Mouse (Mus musculus): ENCODE measurements at regions not wholly inside any gene's neighbourhood (a gene's known extent, or its start where the extent isn't known, plus 50 kb on each side); places are given as distances from the start of the nearest gene placed in this dataset.

DNA sequence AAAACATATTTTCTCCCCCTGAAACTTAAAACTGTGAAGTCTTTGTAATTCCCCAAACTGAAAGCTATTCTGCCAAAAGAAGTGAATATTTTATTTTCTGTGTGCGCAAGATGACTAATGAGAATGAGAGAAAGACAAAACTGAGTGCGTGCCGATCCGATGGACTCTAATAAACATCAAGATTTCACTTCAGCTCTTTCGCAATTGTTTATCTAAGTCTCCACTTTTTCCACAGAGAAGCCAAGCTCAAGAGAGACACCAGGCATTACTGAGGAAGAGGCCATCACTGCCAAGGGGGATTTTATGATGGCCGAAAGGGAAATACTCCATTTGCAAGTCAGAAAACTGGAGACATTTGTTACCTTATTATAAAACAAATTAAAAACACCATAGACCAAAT lies 55.0 kb upstream of the Uqcrfs1 start:
- no peak for DNase-seq

- DNase-seq: no peak
Observed at GRCm38 (mm10) chr13:30600625-30601407, 55.7 kb upstream of the Uqcrfs1 start.

DNA sequence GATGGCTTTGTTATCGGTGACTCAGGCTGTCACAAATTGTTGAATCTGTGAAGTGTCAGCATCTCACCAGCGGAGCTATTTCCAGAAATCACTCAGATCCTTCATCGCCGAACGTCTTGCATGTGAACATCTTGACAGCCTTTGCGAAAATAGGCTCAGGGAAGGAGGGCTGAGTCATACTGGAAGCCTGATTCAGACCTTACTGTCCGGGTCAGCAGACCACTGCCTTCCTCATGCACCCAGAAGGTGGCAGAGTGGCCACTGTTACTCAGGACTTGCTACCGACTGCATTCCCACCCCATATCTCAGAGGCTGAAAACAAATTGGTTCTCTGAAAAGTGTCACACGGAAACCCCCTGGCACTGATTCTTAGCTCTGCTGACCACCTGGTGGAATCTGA lies 55.9 kb upstream of the Dusp22 start:
- peak in 1 of 2 experiments; percentile 10 for DNase-seq

DNA sequence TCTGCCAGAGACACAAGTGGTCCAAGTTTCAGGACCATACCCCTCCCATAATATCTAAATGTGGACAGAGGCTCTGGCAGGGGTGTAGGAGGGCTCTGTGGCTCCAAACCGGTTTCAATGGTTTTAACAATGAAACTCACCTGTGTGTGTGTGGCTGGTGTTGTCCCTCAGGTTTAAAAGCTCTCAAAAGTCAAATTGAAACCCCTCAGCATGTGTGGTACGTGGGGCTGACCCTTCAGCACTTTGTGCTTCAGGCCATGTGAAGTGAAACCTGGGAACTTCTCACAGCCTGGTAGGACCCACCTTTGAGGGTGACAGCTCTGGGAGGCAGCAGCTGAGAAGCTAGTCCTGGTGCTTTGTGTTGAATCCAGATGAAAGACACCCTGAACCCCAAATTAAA lies 52.5 kb upstream of the Dusp22 start:
- DNase-seq: no peak

DNA sequence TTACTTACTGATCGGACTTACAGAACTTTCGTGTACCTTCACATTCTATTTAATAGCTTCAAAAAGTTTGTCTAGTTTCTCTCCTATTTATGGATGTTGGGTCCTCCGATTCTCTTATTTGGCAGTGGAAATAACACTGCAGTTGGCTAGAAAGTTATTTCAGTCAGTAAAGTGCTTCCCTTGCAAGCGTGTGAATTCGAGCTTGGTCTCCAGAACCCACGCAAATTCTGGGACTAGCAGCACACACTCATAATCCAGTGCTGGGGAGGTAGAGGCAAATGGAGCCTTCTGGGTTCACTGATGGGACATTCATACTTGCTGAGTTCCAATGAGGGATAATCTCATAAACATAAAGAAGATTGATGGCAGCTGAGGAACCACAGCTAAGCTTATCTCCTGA lies 51.9 kb upstream of the Dusp22 start:
- DNase-seq: no peak

GRCm38 (mm10) chr13:30609784-30610183 lies 50.0 kb upstream of the Dusp22 start:
- peak in 1 of 2 experiments; percentile 17 for DNase-seq

Measured in lung, adult 18-20 months (tissue).